30 mouse cellular contexts compared by ENCODE assay signal in genomic region chr1:64242401-64242800, GRCm38 (mm10).
"Had no signal": no experiment of that assay in that cellular context is flagged by ENCODE, and none has a peak within 500 bp of the region (broad histone marks: within the 10 kb centered on the region; RNA-seq: fewer than 3 reads in every experiment).

No protein-coding gene starts in this region.

- H3K9ac ChIP-seq: limb, embryonic 12.5 days; limb, embryonic 13.5 days; limb, embryonic 15.5 days; liver, embryonic 12.5 days; liver, embryonic 13.5 days; liver, embryonic 14.5 days; liver, embryonic 15.5 days; liver, postnatal 0 days; lung, embryonic 14.5 days; lung, embryonic 15.5 days; midbrain, embryonic 12.5 days; midbrain, embryonic 13.5 days; midbrain, embryonic 15.5 days; neural tube, embryonic 12.5 days had no signal

- H3K27ac ChIP-seq: limb, embryonic 10.5 days; limb, embryonic 12.5 days; limb, embryonic 13.5 days; limb, embryonic 15.5 days; liver, embryonic 12.5 days; liver, embryonic 13.5 days; liver, embryonic 14.5 days; liver, embryonic 15.5 days; lung, embryonic 15.5 days; macrophage; midbrain, embryonic 10.5 days; midbrain, embryonic 12.5 days; midbrain, embryonic 13.5 days; midbrain, embryonic 15.5 days; neural tube, embryonic 12.5 days had no signal

- H3K4me3 ChIP-seq: limb, embryonic 10.5 days; limb, embryonic 12.5 days; limb, embryonic 13.5 days; limb, embryonic 15.5 days; liver, embryonic 12.5 days; liver, embryonic 13.5 days; liver, embryonic 15.5 days; lung, embryonic 15.5 days; megakaryocyte, embryonic 14.5 days; midbrain, embryonic 10.5 days; midbrain, embryonic 12.5 days; midbrain, embryonic 13.5 days; midbrain, embryonic 15.5 days; myocyte; neural tube, embryonic 12.5 days had no signal

- H3K4me1 ChIP-seq: limb, embryonic 10.5 days; limb, embryonic 12.5 days; limb, embryonic 13.5 days; limb, embryonic 15.5 days; liver, embryonic 12.5 days; liver, embryonic 13.5 days; liver, embryonic 15.5 days; lung, embryonic 15.5 days; megakaryocyte, embryonic 14.5 days; midbrain, embryonic 10.5 days; midbrain, embryonic 12.5 days; midbrain, embryonic 13.5 days; midbrain, embryonic 15.5 days; neural tube, embryonic 12.5 days had no signal

- DNase-seq: left cerebral cortex, postnatal 4 days; liver; liver, embryonic 13.5 days; liver, postnatal 0 days; lung, adult 18-20 months; lung, adult 2 months; lung, embryonic 14.5 days; lung, postnatal 10 days; lung, postnatal 14 days; lung, postnatal 36 days; lung, postnatal 4 days; midbrain, embryonic 14.5 days had no signal

- H3K9me3 ChIP-seq: limb, embryonic 10.5 days; limb, embryonic 12.5 days; limb, embryonic 13.5 days; limb, embryonic 15.5 days; liver, embryonic 12.5 days; liver, embryonic 13.5 days; liver, embryonic 15.5 days; lung, embryonic 15.5 days; midbrain, embryonic 12.5 days; midbrain, embryonic 15.5 days; neural tube, embryonic 12.5 days had no signal

- H3K27me3 ChIP-seq: limb, embryonic 12.5 days; limb, embryonic 13.5 days; limb, embryonic 15.5 days; liver, embryonic 12.5 days; liver, embryonic 13.5 days; liver, embryonic 15.5 days; lung, embryonic 15.5 days; megakaryocyte, embryonic 14.5 days; midbrain, embryonic 12.5 days; midbrain, embryonic 13.5 days; midbrain, embryonic 15.5 days; neural tube, embryonic 12.5 days had no signal

- H3K36me3 ChIP-seq: limb, embryonic 10.5 days; limb, embryonic 12.5 days; limb, embryonic 13.5 days; limb, embryonic 15.5 days; liver, embryonic 12.5 days; liver, embryonic 13.5 days; liver, embryonic 15.5 days; lung, embryonic 15.5 days; midbrain, embryonic 10.5 days; midbrain, embryonic 12.5 days; midbrain, embryonic 13.5 days; midbrain, embryonic 15.5 days; neural tube, embryonic 12.5 days had no signal

- H3K4me2 ChIP-seq: limb, embryonic 12.5 days; limb, embryonic 13.5 days; limb, embryonic 15.5 days; liver, embryonic 11.5 days; liver, embryonic 12.5 days; liver, embryonic 13.5 days; liver, embryonic 15.5 days; lung, embryonic 14.5 days; lung, embryonic 15.5 days; midbrain, embryonic 11.5 days; midbrain, embryonic 12.5 days; midbrain, embryonic 13.5 days; midbrain, embryonic 15.5 days; neural tube, embryonic 12.5 days had no signal
